Mouse (Mus musculus) spleen, adult 2 months (tissue): Measurements from ENCODE around the gene Etv4.

ENCODE experiments used
- CTCF ChIP-seq: fragments of 200-500 bp; IDR thresholded peaks from 2 replicates; pipeline ENCODE4 v1.5.1; 2011; ENCODE audit warnings: mild to moderate bottlenecking, inconsistent platforms; ENCODE audit not compliant: insufficient read depth, insufficient read length, insufficient replicate concordance; ENCODE audit errors: extremely low read depth
- POLR2A ChIP-seq: fragments of 200-500 bp; IDR thresholded peaks from 2 replicates; pipeline ENCODE4 v1.6.1; 2011; ENCODE audit warnings: low read depth, low read length, inconsistent platforms

- no peak for TF ChIP-seq CTCF
- TF ChIP-seq POLR2A = no peak
Measured at GRCm38 (mm10) chr11:101733596-101733995, 51.6 kb downstream of the Etv4 start.
